Mouse (Mus musculus) frontal cortex, postnatal 25 days (tissue): ENCODE results near the gene Pfkfb1.

ENCODE experiments used
- DNase-seq, 2 experiments: peaks; one replicate each; pipeline ENCODE4 v3.0.0; 2022; ENCODE audit warnings: low spot score in 2 of 2

Pfkfb1 gene

DNA sequence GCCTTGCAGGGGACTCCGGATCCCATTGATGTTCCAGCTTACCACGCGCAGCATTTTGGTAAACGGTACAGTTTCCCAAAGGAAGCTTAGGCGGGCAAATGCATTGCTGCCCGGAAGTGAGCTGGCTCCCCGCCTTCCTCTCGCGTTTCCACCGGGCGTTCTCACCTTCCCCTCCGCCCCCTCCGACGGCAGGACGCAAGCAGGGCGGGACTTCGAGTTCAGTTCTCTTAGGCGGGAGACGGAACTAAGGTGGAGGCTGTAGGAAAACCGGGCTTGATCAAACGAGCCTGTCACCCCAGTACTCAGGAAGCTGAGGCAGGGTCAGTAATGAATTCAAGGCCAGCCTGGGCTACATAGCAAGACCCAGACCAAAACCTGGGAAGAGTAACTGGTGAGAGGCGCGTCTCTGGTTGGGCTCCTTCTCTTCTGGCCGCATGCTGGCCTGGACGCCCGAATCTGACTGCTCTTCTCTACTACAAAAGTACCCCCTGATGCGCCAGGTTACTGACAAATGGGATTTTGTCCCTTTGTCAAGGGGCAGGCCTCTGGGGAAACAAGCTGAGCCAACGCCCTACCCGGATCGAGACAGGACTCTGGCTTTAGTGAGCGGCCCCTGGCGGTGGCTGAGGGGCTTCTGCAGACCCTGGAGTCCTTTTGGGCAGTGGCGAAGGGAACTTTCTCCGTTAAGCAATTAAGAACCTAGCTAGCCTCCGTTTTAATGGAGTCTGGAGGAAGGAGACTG lies at the start of gene Pfkfb1:
Gene Pfkfb1, plus strand, starts transcription at position 207 of the 742 bp plus-strand sequence.
- peak; percentile 25 to 48 for DNase-seq

DNA sequence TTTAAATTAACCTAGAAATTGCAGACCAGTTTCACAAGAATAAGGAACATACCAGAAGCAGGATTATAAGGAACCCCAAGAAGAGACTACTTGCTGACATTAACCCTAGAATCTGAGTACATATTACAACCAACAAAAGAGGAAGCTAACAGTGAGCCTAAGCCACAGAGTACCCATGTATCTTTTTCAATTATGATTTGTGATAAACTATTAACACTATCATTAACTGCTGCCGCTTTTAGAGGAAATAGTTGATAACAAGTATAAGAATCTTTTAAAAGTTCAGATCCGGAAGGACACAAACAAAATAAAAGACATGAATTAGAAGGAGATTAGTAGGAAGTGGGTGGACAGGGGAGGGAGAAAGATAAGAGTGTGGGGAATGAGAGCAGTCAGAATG lies 47.9 kb upstream of the Pfkfb1 start:
- DNase-seq = no peak

DNA sequence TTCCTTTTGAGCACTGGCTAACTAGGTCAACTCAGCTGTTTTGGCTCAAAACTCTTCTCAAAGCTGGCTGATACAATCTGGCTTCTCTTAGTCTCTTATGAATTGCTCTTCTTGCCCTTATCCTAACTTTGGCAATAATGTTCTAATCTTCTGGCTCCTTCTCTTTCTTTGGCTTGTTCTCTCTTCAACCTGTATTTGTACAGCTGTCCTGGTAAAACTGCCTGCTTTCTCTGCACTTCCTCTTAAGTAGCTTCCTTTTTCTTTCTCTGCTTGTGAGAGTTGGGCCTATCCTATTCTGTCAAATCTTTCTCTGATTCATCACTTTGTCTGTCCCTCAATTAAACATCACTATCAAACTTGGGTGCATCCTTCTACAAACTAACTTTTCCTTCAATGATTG lies 46.3 kb upstream of the Pfkfb1 start:
- no peak for DNase-seq

DNA sequence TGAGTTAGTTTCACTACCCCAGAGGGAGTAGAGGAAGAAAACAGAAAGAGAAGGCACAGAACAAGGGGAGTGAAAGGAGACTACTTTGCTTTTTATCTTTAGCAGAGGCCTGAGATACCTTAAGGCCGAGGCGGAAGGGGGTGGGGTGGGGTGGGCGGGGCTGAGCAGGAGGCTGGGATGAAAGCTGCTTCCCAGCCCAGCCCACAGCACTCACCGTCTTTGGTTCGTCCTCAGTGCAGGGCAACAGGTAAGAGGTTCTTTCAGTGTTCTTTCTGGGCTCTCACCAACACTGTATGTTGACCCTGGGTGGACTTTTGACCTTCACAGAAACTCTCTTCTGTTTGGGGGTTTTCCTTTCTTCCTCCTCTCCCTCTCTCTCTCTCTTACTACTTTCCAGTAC lies 40.8 kb upstream of the Pfkfb1 start, which contains the start of gene Alas2:
Gene Alas2, plus strand, starts transcription at position 137 of the 400 bp plus-strand sequence.
- no peak for DNase-seq

DNA sequence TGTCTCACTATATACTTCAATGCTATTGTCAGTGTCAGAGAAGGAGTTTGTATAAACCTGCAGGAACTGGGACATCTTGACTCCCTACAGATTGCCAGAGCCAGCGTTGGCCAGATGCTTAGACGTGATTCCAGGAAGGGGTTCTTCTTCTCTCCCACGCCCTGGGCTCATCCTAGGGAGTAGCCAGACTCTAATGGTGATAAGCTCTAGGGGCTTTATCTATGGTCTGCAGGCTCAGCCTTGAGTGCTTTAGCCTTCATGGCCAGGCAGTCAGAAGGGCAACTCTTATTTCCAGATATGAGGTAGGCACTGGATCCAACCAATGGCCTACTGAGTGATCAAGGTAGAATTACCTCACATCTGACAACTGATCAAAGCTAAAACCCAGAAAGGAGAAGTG lies 38.4 kb upstream of the Pfkfb1 start:
- DNase-seq = no peak

DNA sequence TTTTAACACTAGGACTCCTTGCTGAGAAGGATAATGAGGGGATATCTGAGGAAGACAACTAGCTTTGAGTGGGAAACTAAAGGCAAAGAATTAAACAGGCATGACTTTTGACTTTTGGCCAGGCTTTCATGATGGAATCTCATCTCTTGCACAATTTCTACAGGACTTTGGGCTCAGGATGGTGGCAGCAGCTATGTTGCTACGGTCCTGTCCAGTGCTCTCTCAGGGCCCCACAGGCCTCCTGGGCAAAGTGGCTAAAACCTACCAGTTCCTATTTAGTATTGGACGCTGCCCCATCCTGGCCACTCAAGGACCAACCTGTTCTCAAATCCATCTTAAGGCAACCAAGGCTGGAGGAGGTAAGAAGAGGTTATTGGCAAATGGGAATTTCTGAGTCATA lies 36.0 kb upstream of the Pfkfb1 start:
- DNase-seq = no peak

DNA sequence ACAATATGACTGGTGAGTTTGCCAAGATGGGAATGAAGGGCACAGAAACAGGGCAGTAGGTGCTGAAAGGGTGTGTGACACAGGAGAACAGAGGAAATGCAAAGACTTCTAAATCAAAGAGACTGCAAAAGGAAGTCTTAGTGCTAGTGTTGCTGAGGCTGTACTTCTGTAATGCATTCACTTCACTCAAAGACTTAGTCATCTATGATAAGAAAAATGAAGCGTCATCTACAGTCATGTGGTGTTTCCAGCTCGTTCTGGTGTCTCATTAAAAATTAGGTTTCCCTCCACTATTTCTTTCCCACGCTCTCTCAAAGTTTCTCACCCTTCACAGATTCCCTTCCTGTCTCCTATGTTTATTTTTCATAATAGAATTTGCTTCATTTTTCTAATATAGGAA lies 34.0 kb upstream of the Pfkfb1 start:
- DNase-seq = no peak

DNA sequence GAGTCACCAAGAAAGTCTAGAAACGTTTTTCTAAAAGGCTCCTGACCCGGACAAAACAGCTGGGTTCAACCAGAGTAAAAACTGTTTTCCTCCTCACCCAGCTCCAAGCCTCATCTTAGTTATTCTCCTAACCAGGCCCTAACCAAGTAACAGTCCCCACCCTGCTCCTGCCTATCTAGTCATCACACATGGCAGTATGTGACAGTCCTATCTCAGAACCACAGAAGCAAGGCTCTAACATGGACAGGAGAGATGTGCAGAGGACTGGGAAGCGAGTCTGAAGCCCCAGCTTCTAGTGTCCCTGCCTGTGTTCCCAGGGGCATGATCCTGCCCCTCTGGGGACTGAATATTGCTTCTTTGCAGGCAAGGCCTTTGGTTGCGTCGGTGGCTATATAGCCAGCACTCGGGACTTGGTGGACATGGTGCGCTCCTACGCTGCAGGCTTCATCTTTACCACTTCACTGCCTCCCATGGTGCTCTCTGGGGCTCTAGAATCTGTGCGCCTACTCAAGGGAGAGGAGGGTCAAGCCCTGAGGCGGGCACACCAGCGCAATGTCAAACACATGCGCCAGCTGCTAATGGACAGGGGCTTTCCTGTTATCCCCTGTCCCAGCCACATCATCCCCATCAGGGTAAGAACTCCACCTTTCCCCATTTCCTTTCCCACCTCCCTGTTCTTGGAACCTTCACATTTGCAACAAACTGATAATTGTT lies 23.2 kb upstream of the Pfkfb1 start:
- DNase-seq = no peak

DNA sequence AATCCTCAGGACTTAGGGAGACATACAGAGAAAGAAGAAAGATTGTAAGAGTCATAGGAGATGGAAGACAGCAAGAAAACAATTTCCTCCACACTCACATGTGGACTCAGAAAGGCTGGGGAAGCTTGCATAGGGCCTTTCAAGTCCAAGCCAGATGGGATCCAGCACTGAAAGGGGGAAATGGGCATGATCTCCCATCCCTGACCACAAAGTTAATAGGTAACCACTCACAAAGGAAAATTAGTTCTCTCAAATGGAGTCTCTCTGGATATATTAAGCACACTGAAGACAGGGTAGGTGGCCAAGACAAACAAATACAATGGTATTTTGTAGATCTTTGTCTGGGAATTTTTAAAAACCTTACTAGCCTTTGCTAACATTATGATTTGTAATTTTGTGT lies 6.1 kb upstream of the Pfkfb1 start:
- no peak for DNase-seq

DNA sequence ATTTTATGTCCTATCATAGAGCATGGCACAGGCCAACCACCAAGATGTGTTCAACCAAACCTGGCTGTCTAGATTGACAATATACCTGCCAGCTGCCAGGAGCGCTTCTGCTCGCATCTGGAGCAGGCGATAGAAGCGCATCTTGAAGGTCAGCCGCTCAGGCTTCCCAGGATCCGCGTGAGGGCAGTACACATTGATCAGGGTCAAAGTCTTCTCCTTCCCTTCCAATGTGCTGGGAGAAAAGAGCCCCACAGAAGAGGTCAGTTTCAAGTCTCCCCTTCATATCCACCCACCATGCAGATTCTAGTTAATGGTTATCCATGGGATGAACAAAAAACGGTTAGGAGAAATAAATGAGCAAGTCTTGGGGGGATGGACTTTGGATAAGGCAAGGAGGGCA lies 2.9 kb upstream of the Pfkfb1 start:
- no peak for DNase-seq

DNA sequence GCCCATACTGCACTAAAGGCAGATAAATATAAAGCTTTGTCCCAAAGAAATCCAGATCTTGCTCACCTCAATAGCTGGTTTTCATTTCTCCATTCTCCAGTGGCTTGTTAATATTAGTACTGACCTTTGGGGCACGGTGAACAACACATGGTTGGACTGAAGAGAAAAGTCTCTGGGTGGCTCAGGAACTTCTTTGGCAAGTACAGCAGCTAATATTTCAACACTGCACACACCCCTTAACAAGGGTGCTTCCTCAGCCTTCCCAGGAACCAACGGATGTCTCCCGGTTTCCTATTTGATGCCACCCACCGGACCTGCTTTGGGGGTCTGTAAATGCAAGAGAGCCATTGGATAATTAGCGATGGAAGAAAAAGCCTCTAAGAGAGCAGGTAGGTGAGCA lies 1.7 kb downstream of the Pfkfb1 start, which contains the start of gene Apex2:
Gene Apex2, minus strand, starts transcription at position 173 of the 400 bp plus-strand sequence.
- no peak for DNase-seq

DNA sequence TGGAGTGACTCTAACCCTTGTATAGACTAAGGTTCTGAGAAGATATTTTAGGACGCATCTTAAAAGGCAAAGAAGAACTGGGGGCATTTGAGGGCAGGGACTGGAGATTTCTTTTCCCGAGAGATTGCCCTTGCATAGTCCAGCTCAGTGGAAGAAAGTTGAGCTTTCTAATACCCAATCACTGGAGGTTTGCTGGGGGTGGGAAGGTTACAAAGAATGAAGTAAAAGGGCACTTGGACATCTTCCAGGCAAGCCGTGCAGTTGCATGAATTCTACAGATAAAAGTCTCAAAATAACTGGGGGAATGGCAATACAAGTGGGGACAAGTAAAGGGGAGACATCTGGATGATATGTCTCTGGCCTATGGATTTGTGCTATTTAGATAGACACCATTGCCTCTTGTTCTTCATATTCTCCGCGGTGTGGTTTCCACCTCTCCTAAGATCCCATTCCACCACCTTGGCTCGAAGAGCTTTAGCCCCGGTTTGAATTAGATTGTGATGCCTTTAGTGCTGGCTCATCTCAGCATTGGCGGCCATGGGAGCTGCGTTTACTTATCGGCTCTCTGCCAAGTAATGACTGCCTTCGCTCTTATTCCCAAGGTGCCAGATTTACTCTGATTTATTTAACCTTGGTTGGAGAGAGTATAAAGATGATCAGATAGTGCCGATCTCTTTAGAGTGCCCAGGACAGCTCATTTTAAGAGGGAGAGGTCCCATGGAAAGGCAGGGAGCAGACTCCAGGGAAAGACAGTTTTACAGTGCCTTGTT lies 5.4 kb downstream of the Pfkfb1 start:
- DNase-seq = no peak

DNA sequence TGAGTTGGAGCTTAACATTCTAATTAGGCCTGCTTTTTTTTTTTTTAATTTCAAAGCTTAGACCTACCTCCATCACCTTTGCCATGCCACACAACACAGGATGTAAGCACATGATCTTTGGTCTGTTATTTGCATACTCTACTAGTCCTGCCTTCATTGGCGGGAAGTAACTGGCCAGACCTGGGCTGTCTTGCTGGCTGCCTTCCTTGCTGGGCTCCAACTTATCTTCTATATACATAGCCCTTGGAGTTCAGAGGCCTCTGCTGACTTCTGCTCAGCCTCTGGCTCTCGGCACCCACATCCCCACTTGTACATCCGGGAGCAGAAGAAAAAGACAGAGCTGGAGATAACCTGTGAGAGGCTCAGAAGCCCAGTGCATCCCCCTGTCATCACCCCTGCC lies 6.1 kb downstream of the Pfkfb1 start:
- DNase-seq = no peak

DNA sequence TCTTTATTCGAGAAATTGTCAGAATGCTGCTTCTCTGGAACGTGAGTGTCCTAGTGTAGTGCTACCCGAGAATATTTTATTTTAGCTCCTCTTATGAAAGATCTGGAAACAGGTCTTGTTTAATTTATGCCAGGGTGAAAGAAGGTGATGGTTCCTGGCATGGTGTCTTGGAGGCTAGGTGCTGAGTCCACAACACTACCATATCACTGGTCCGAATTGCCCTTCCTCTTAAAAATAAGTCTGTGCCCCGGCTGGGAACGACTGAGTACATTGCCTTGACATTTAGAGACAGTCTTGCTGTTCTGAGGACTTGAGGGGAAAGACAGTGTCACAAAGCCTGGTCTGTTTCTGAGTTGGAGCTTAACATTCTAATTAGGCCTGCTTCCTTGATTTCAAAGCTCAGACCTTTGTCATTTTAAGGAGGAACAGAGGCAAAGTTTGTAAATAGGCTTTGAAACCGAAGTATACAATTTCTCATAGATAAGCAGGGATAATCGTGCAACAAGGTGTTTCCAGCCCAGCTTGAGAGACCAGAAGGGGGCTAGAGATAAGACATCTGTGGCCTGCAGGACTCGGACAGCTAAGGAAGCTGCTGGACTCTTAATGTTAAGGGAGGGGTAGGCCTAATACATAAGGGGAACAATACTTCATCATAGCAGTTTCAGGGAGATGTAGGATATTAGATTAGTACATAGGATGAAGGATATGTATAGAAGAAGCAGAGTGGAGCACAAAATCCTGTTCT lies 7.2 kb downstream of the Pfkfb1 start:
- no peak for DNase-seq

DNA sequence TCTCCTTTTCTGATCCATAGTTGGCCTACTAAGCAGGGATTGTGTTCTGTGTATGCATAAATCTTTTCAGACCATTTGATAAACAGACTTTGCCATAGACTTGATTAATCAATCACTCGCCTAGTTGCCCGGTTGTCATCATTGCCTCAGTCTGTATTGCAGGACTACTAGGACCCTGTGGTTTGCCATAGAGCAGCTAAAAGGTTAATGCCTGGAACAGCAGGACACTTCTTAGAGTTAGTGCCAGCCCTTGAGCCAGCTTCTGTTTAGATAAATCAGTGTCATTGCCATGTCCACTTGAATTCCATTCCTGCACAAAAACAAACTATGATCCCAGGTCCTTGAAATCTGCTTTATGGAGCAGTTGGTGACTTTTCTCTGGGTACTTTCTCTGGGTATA lies 10.9 kb downstream of the Pfkfb1 start:
- DNase-seq = no peak

DNA sequence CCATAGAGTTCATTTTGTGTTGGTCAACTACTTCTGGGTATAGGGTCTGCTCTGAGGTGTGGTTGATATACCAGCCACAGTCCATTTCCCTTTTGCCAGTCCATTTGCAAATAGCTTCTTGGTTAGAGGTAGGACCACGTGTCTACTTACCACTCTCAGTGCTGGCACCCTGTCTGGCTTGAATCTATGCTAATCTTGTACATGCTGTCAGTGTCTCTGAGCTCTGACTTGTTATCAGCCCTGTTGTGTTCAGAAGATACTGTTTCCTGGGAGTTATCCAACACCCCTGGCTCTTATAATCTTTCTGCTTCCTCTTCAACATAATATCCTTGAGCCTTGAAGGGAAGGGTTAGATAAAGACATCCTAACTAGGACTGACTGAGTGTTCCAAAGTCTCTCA lies 48.4 kb downstream of the Pfkfb1 start:
- no peak for DNase-seq

DNA sequence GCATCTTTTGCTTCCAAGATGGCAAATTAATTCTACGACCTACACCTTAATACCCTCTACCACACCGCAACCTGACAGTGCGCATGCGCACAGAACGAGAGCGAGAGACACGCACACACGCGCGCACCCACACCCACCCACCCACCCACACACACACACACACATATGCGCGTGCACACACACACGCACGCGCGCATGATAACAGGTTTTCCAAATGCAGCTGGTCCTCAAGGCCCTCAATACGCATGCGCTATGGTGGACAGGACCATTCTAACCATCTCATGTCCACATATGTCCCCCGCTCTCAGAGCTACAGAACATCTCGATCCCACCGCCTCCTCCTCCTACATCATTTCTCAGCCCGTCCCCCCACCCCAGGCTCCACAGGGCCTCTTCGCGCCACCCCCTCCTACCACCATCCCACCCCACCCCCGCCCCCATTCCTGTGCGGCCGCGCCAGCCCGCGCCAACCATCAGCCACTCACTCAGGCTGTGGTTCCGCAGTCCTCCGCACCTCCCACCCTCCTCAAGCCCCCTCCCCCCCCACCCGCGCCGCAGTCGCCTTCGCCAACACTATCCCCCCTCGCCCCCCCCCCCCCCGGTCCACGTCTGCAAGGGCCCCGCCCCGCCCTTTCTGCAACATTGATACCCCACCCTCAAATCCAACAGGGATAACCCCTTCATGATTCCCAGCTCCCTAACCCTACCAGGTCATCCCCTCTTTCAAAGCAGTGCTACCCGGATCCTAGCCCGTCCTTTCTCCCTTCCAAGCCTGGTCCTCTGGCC lies 68.3 kb downstream of the Pfkfb1 start:
- DNase-seq = peak in 1 of 2 experiments; percentile 17

DNA sequence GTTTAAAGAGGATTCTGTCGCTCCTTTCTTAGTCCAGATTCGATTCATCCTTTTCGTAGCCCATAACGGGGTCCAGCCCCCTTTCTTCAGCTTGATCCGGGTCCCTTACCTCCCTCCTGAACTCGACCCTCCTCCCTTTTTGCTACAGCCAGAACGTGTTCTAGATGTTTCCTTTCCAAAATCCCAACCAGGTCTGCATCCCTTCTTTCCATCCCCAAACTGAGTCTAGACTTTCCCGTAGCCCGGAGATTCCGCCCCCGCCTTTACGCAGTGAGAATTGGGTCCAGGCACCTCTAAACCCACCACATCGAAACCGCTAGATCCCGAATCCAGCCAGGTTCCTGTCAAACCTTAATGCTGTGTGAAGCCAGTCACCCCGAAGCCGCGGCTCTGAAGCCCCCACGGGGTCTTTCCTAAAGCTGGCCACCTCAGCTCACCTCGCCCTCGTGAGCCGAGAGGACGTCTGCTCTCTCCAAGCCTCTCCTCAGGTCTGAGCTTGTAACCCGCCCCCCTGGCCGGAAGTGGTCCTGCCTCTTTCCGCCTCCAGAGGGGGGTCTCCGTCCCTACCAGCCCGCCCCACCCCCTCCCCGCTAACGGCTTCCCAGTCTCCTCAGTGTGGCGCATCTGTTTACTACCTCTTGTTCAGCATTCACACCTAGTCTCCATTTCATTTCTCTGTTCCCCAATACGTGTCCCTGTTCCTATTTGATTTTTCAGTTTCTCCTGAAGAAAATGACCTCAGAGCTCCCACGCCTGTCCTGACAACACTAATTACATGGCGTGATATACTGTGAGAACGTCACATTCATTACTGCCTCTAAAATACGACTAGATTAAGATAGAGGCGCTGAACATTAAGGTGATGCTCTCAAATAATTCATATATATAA lies 69.1 kb downstream of the Pfkfb1 start, which contains the start of gene Tro:
Gene Tro, minus strand, starts transcription at position 676 of the 889 bp plus-strand sequence.
- peak in 1 of 2 experiments; percentile 11 for DNase-seq

DNA sequence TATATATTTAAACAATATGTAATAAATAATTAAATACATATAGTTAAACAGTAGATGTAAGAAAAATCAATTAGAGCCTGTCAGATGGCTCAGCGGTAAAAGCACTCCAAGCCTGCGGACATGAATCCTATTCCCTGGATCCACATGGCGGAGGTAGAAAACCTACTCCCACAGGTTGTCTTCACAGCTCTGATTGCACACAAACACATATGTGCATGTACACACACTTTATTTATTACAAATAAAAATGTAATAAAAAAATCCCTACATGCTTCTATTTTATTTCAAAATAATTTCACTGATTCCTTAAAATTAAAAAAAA lies 69.7 kb downstream of the Pfkfb1 start:
- DNase-seq = no peak

DNA sequence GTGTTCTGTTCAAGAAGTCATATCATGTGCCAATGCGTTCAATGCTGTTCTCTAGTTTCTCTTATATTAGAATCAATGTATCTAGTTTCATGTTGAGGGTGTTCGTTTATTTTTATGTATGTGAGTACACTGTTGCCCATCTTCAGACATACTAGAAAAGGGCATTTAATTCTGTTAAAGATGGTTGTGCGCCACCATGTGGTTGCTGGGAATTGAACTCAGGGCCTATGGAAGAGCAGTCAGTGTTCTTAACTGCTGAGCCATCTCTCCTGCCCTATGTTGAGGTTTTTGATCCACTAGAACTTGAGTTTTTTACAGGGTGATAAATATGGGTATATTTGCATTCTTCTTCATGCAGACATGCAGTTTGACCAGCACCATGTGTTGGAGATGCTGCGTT lies 74.8 kb downstream of the Pfkfb1 start:
- DNase-seq = no peak
